Mouse (Mus musculus) kidney, adult 8-10 months (tissue): ENCODE results near the gene Skiv2l.

Experiments used
- DNase-seq, 2 experiments: peaks; one replicate each; pipeline ENCODE4 v3.0.0; 2022

Skiv2l gene

DNA sequence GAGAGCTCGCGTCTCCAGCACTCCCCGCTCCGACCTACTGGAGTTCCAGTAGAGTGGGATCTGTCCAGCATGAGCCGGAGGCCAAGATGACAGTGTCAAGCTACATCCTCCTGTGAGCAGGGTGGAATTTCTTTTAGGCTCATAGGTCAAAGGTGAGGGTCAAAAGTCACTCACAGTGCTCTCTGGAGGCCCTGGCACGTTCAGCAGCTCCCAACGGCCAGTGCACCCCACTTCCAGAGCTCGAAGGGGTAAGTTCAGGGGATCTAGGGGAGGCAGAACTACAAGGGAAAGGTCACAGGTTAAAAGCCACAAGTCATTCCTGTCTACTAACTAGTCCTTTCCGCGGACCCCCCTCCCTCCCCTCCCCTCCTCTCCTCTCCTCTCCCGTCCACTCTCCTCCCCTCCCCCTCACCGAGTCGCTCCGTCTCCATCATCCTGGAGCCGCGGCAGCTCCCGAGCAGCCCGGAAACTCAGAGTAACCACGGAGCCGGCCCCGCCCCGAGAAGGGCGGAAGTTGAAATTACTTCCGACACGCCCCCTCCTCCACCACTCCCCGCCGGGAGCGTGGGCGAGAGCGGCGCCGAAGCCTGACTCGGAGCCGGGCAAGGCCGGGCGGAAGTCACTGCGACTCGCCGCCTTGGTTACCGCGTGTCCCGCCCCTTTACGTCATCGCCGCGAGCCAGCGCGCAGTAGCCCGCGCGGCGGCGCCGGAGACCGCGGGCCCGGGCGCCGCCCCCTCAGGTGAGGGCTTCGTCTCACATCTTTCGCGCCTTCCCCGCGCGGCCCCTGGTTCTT lies at the start of gene Skiv2l, which contains the start of gene Nelfe:
Gene Skiv2l, minus strand, starts transcription at position 489 of the 795 bp plus-strand sequence.
Gene Nelfe, plus strand, starts transcription at position 670 of the 795 bp plus-strand sequence.
- peak; percentile 96 to 97 for DNase-seq

DNA sequence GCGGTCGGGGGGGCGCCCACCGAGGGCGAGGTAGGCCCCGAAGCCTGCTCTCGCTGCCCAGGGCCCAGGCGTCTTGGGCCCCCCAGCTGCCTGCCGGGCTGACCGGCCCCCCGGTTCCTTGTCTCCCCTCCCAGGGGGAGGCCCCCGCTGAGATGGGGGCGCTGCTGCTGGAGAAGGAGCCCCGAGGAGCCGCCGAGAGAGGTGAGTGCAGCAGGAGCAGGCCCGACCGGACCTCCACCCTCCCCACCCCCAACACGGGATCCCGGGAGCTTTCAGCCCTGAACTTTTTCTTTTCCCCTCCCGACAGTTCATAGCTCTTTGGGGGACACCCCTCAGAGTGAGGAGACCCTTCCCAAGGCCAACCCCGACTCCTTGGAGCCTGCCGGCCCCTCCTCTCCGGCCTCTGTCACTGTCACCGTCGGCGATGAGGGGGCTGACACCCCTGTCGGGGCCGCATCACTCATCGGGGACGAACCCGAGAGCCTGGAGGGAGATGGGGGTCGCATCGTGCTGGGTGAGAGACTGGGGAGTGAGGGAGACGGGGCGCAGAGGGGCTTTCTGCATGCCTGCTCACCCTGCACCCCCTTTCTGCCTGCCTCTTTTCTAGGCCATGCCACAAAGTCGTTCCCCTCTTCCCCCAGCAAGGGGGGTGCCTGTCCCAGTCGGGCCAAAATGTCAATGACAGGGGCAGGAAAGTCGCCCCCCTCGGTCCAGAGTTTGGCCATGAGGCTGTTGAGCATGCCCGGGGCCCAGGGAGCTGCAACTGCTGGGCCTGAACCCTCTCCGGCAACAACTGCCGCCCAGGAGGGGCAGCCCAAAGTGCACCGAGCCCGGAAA lies 49.3 kb upstream of the Skiv2l start:
- peak in 1 of 2 experiments; percentile 52 for DNase-seq

DNA sequence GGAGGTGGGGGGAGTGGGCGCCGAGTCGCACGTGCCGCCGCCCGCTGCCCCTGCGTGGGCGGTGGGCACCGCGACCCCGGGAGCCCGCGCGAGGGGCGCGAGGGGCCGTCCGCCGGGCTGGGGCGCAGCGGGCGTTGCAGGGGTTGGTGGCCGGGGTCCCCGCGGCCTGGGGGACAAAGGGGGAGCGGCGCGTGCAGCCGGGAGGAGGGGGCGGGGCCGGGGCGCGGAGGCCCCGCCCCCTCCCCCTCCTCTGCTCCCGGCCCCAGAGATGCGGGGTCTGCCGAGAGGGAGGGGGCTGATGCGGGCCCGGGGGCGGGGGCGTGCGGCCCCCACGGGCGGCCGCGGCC lies 48.7 kb upstream of the Skiv2l start:
- DNase-seq, result no peak

DNA sequence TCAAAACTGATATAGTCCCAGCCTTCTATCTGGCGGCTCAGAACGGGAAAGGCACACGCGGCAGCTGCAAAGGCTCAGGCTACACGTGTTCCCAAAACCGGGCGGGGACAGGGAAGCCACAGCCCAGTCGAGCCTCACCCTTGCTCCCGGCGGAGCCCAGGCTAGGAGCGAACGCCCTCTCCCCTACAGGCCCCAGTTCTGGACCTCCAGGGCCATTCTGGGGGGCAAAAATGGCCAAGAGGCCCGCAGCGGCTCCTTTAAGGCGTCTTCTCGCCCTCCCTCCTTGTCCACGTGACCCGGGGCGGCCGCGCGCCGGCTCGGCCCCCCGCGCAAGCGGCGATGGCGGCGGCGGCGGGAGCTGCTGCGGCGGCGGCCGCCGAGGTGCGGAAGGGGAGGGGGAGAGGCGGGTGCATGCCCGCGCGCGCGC lies 48.2 kb upstream of the Skiv2l start, which contains the start of the genes C2 and Ehmt2:
Gene C2, minus strand, starts transcription at position 106 of the 427 bp plus-strand sequence.
Gene Ehmt2, plus strand, starts transcription at position 310 of the 427 bp plus-strand sequence.
- DNase-seq, result peak; percentile 70 to 78

DNA sequence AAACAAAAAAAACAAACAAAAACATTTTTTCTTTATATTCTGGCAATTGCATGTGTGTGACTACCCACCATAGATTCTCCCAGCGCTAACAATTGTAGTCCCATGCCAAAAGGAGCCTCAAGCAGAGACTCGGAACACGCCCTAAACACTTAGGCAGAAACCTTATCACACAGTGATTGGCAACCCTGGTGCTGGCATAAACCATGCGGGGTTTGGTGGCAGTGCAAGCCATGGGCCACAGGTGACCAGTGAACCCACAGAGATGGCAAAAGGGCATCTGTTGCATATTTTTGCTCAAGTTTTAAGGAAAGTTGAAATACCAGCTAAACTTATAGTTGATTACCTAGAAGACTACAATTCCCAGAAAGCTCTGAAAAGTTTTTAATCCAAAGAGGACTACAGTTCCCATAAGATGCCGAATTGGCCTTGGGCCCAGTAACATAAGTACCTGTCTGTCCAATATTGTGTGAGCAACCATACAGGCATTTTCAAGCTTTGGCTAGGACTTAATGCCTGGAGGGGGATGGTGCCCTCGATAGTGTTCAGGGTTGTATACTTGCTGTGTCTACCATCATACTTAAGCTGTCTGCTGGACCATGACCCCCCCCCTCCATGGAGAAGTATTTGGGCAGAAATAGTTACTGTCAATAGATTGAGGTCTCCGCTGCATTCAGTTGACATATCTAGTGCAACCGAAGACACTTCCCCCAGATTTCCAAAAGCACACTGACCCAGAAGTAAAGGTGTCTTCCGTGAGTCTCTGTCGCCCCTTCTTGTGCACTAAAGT lies 47.6 kb upstream of the Skiv2l start:
- peak; percentile 37 to 48 for DNase-seq

DNA sequence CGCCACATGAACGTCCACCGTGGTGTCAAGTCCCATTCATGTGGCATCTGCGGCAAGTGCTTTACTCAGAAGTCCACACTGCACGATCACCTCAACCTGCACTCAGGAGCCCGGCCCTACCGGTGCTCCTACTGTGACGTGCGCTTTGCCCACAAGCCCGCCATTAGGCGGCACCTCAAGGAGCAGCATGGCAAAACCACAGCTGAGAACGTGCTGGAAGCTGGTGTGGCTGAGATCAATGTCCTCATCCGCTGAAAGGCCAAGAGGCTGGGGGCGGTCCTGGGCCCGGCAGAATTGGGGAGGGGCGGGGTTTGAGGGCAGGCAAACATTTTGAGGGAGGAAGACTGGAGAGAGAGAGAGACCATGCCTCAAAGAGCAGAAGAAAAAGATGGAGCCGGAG lies 46.4 kb upstream of the Skiv2l start:
- DNase-seq, result no peak

DNA sequence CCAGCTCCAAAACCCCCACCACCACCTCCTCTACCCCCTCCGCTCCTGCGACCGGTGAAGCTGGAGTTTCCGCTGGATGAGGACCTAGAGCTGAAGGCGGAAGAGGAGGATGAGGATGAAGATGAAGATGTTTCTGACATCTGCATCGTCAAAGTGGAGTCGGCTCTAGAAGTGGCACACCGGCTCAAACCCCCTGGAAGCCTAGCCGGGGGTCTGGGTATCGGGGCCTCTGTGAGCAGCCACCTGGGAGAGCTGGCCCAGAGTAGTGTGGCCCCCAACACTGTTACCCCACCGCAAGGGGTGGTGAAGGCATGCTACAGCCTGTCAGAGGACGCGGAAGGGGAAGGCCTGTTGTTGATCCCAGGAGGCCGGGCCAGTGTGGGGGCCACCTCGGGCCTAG lies 45.7 kb upstream of the Skiv2l start:
- no peak for DNase-seq

DNA sequence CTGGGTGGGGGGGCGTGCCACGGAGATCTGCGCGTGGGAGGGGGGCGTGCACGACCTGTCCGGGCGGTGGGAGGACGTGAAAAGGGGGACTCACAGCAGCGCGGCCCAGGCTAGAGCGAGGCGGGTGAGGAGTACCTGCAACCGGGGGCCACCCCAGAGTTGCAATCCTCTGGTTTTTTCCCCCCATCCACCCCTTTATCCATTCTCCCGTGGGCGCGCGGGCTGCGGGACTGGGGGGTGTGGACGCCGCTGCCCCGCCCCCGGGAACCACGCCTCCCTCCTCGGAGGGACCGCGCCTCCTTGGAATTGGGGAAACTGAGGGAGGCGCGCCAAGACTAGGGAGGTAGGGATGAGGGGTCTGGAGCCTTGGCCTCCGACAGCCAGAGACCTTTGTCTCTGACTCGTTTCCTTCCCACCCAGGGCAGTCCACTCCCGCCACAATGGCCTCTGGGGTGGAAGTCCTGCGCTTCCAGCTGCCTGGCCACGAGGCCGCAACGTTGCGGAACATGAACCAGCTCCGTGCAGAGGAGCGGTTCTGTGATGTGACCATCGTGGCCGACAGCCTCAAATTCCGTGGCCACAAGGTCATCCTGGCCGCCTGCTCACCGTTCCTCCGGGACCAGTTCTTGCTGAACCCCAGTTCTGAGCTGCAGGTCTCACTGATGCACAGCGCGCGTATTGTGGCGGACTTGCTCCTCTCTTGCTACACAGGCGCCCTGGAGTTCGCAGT lies 45.0 kb upstream of the Skiv2l start:
- peak; percentile 48 to 50 for DNase-seq

DNA sequence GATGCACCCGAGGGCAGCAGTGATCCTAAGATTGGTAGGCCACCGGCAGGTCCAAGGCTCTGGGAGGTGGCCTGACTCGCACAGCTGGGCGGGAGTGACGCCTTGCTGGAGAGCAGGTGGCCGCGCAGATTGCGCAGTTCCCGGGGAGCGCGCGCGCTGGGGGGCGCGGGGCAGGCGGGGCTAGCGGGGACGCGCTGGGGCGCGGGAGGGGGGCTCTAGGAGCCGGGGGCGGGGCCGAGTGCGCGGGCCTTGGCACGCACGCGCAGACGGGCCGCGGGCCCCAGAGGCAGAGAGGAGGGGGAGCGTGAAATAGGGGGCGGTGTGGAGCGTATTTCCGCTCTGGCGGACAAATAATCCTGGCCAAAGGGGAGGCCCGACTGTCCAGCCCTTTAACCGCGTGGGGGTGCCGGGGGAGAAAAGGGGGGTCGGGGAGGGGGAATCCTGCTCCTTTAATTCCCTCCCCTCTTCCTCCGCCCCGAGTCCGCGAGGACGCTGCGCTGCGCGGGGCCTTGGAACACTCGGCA lies 44.1 kb upstream of the Skiv2l start:
- peak; percentile 91 to 92 for DNase-seq

DNA sequence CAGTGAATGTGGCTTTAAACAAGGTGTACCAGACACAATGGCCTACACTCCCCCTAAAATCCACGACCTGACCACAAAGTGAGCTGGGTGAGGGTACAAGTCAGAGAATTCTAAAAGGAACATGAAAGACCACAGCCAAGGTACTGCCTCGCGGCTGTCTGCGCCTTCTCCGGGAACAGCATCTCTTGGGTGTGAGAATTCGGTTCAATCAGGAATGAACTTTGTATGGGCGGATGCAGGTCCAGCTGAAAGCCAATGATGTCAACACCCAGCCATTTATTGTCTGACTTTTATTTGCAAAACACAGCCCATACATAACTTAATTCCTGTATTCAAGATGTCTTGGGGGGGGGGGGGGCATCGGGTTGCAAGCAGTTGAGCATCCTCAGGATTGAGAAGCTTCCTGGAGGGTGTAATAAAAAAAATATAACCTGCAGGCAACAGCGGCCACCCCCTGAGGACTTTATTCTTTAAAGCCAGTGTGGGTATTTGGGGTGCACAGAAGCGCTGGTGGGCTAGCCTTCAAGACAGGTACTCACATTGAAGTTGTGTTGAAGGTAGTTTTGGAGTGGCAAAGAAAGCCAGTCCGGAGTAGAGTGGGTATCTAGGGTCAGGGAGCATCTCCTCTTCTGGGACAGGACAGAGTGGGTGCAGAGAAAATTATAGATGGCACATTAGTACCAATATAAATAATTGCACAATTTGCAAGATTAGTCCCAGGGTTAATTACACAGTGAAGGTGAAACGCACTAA lies 43.2 kb upstream of the Skiv2l start:
- no peak for DNase-seq

DNA sequence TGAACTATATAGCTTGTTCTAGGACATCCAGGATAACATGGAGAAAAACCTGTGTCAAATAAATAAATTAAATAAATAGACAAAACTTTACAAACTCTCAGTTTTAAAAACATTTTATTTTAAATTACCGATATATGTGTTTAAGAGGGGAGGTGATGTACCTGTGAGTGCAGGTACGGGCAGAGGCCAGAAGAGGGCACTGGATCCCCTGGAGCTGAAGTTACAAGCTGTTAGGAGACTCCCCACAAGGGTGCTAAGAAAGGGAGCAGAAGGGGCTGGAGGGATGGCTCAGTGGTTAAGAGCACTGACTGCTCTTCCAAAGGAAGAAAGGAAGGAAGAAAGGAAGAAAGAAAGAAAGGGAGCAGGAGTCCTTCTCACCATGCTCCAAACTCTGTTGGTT lies 41.4 kb upstream of the Skiv2l start:
- DNase-seq, result no peak

DNA sequence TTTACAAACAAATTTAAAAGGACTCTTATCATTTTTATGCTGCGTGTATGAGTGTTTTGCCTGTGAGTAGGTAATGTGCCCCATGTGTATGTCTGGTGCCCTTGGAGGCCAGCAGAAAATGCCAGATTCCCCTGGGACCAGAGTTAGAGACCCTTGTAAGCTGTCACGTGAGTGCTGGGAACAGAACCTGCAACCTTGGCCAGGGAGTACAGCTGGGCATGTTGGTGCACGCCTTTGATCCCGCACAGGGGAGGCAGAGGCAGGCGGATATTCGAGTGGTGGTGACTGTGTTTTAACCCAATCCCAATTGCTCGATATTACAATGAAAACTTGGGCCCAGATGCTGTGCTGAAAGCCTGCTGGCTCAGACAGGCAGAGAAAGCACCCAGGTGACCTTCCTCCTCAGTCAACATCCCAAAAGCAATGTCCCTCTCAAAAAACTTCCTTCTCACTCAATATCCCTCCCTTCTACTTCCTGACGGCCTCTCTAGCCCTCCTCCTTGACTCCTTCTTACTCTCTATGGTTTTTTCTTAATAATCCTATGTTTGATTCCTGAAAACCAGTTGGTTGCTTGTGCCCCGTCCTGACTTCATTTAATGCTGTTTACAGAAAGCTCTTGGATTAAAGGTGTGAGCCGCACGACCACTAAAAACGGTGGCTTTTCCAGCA lies 40.2 kb upstream of the Skiv2l start:
- DNase-seq, result no peak

DNA sequence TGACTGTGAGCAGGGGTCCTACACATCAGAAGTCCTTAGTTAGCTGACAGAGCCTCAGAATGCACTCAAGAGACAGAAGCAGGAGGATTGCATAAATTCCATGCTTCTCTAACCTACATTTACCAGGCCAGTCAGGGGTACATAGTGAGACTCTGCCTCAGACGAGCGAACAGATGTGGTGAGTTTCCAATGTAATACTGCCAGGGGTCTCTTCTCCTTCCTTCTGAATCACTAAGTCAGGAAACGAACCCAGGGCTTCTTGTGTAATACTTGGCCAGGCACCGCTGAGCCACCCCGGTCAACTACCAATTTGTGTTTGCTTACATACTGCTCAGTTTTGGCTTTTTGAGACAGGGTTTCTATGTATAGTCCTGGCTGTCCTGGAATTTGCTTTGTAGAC lies 37.9 kb upstream of the Skiv2l start:
- no peak for DNase-seq

DNA sequence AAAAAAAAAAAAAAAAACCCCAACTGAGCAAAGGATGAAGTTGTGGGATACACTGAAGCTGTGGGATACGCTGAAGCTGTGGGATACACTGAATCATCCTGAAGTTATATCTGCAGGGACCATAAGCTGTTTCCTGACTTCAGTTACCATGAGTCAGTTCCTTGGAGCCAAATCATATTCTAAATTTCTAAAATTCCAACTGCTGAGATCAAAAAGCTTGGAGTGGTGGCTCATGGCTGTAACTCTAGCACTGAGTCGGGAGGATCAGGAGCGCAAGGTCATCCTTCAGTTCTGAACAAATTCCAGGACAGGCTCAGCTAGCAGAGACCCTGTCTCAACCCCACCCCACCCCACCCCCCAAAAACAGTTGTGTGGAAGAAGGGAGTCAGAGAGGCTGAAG lies 35.6 kb upstream of the Skiv2l start:
- DNase-seq, result no peak

DNA sequence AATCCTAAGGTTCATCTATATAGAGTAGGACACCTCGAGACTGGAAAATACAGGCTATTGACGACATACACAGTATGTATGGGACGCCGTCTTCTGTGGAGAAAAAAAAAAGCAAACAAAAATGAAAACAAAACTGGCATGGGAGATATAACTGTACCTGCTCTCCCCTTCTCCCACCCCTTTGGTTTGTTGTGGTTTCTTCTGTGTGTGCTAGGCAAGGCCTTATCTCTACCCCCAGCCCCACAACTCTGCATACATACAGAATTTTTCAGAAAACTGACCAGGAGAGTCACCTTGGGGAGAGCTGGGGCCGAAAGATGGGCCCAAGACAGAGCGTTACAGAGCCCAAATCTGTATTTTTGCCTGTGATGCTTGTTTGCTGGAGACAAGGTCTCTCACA lies 34.7 kb upstream of the Skiv2l start:
- DNase-seq, result no peak

DNA sequence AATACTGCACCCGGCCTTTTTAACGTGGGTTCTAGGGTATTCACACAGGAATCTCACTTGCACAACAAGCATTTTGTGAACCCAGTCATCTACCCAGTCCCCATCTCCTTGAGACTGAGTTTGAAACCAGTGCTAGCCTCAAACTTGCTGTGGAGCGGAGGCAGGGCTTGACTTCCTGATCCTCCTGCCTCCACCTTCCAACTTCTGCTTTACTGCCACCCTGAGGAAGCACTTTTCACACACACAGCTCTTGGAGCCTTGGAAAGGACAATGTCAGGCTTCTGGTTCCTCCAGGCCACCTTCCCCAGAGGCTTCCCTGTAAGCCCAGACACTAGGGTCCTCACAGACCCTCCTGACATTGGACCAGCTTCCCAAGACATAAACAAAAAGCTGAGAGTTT lies 33.3 kb upstream of the Skiv2l start:
- no peak for DNase-seq

DNA sequence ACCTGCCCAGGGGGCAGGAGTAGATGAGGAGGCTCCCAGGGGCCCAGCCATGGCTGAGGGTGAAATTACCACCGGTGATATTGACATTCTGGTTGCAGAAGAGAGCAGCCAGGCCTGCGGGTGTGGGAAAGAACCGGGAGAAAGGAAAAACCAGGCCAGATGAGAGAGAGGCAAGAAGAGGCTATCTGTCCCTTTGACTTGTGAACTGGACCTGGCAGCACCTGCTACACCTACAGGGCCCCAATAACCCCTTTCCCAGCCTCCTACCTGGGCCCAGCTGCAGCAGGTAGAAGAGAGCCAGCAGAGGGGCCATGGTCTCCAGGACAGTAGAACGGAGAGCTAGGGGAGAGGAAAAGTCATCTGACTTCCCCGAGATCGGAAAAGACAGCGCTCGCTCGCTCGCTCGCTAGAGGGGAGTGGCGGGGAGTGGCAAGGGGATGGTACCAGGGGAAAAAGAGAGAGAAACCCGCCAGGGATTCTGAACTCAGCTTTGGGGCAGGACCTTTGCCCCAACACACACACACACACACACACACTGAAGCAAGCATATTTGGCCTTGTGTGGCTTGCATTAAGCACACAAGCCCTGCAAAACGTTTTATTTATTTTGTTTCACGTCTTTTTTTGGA lies 31.8 kb upstream of the Skiv2l start, which contains the start of gene Gm20547:
Gene Gm20547, minus strand, starts transcription at position 360 of the 628 bp plus-strand sequence.
- DNase-seq, result peak in 1 of 2 experiments; percentile 37

DNA sequence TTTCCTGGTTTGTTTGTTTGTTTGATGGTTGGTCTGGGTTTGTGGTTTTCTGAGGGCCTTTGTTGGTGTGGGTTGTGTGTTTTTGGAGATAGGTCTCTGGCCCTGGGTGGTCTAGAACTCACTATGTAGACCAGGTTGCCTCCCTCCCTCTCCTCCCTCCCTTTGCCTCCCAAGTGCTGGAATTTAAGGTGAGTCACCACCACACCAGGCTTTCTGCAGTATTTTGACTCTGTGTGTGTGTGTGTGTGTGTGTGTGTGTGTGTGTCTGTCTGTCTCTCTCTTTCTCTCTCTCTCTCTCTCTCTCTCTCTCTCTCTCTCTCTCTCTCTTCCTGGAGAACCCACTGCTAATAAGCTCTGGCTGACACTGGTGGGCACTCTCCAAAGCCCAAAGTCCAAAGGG lies 31.2 kb upstream of the Skiv2l start:
- no peak for DNase-seq

DNA sequence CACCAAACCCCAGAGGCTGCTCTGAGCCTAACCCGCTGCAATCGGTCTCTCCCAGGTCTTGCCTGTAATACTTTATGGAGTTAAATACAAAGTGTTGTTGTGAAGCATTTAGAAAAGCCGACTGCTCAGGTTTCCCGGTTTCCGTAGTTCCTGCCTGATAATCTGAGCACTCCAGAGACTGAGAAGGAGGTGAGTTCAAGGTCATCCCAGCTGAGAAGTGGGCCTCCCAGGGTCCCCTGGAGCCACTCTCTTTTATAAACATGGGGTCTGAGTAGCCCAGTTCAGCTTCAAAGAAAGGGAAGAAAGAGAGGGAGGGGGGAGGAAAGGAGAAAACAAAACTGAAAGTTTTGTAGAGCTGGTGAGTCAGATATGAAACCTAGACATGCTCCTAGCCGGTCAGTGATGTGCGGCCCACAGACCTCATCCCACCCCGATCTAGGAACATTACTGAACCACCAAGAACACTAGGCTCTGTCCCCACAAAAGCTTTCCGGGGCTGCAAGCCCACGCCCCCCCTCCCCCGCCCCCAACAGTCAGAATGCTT lies 29.4 kb upstream of the Skiv2l start, which contains the start of gene Zbtb12:
Gene Zbtb12, plus strand, starts transcription at position 148 of the 544 bp plus-strand sequence.
- DNase-seq, result no peak

DNA sequence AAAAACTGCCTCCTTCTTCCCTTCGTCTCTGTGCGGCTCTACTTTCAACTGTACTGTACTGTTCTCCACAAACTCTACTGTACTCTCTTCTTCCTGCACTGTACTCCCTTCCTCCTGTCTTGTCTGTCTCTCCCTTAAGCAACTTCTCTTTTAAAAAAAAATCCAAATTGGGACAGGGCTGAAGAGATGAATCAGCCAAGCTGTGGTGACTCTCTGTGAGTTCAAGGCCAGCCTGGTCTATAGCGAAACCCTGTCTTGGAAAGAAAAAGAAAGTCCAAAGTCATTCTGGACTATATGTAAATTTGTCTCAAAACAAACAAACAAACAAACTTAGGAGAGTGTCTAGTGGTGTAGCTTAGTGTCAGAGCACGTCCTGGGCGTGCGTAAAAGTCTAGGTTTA lies 24.3 kb upstream of the Skiv2l start:
- no peak for DNase-seq
